Mouse (Mus musculus) R1 (cell line): ENCODE data around the gene Sod3.
A peak's percentile ranks its signal among the peaks of the same experiment; 100 is the strongest.

Experiments
- DNase-seq: peaks from one replicate; pipeline ENCODE4 v3.0.0-alpha.2; 2018; ENCODE audit warnings: low read depth, low spot score

Gene Sod3

DNA sequence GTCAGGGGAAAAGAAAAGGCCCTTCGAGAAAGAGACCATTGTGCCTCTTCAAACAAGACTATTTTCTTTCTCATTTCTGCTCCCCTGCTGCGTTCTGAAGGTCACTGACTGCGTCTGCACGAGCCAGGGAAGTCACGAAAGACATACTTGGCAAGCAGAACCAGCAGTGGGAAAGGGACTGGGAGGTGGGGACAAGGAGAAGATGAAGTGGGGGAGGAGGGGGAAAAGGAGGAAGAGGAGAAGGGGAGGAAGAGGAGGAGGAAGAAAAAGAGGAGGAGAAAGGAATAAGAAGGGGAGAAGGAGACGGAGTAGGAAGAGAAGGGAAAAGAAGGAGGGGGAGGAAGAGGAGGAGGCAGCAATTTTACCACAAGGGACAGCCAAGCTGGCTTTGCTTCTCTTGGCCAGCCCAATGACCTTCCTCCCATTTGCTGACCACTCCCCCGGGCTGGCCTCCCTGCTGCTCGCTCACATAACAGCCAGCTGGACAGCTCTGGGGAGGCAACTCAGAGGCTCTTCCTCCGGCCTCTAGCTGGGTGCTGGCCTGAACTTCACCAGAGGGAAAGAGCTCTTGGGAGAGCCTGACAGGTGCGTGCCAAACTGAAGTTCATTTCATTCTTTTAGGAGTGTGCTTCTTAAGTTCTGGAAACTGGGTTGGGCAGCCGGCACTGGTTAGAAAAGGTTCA lies at the start of gene Sod3:
TSS of gene Sod3 (plus strand) at position 324 of the 683 bp plus-strand sequence.
- peak; percentile 35 for DNase-seq

DNA sequence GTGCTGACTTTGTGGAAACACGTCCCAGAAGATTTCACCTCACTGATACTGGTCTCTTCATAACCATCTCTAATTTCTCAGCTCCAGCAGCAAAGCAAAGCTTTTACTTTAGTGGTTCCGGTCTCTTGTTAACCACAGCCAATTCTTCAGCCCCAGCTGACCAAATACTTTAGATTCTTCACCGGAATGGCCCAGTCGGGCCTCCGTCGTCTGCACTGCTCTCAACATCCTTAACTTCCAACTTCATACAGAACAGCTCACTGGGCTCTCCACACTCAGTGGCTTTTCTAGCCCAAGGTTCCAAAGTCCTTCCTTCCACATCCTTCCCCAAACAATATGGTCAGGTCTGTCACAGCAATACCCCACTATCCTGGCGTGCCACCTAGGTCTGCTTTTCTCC lies 46.7 kb upstream of the Sod3 start:
- no peak for DNase-seq

DNA sequence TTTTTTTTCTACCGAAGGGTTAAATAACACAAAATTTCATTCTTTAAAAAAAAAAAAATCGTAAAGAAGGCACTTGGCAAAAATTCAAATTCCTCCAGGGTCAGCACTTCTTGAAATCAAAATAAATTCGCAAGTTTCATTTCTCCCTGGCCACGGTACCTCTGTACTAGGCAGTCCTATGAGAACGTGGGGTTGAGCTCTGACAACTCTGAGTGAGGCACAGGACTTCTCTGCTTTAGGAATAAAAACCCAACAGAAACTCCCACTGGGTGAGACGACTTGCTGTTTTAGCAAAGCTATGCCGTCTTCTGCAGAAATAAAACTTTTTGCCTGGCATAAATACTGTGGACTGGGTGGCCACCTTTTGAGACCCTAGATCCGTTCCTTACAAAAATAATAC lies 44.1 kb upstream of the Sod3 start:
- no peak for DNase-seq

DNA sequence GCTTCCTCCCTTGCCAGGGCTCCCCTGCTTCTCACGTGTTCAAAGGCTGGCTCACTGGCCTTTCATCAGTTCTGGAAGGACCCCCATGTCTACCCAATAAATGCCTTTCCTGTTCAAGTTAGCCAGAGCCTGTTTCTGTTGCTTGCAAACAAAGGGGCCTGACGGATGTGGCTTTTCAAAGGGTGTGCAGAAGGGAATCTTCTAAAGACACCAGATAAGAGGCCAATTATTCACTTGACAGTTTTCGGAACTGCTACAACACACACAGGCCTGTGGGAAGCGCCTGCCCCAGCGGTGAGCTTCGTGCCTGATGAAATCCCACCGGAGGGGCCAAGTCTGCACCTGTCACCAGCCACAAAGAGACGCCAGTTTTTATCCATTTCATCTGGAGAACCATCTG lies 31.5 kb upstream of the Sod3 start:
- DNase-seq, result no peak

DNA sequence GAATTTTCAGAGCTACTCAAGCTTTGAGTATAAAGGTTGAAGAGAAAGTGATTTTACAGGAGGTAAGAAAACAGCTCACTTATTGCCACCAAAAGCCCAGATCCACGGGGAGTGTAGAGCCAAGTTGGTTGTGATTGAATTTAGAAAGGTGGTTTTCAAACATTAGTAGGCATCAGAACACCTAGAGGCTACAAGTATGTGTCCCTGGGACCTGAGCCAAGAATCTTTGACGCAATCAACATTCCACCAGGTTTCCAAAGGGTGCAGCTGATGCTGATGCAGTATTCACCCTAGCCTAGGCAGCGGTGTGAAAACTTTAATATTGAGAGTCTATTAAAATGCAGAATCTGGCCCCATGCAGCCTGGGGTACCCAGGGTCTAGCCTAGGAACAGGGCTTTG lies 28.0 kb upstream of the Sod3 start:
- DNase-seq, result no peak

DNA sequence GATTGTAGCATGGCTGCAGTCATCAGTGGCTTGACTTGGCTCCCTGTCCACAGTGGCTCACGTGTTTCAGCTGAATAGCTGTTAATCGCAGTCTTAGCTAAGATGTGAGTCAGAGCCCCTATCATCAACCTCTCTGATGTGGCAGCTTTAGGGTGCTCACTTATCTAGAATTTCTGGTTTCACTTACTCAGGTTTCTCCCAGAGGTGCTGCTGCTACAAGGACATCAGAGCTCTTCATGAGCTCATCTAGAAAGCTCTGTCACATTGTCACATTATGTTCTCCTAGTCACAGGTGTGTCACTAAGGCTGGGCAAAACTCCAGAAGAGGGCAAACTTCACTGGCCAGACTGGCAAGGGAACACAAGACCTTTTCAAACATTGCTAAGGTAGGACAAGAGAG lies 24.5 kb upstream of the Sod3 start:
- DNase-seq, result no peak

DNA sequence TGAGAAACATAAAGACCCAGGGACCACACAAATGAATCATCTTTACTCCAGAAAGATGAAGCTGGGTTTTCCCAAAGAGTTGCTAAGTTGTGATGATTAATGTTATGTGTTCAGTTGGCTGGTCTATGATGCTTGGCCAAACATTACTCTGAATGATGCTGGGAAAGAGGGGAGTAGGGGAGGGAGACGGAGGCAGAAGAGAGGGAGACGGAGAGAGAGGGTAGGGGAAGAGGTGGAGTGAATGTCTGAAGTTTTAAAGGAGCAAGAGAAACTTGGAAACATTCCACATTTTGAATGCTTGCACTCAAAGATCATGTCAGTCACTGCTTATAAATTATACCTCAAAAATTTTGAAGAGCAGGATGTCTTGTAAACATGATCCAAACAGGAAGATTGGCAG lies 16.7 kb upstream of the Sod3 start:
- no peak for DNase-seq

DNA sequence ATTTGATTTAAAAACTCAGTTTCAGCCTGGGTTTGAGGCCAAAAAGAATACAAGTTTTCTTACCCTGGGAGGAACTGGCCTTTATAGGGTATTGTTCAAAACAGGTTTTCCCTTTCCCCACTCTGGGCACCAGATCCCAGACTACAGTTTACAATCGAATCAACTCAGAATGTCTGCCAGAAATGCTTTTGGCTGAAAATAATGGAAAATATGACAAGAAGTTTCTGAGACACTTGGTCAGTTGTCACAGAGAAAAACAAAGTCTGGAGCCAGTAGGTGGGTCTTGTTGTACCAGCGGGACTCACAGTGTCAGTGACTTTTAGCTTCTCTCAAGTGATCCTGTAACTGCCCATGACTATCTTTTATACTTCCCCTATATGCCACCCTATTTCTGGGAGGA lies 13.1 kb upstream of the Sod3 start:
- DNase-seq, result no peak

DNA sequence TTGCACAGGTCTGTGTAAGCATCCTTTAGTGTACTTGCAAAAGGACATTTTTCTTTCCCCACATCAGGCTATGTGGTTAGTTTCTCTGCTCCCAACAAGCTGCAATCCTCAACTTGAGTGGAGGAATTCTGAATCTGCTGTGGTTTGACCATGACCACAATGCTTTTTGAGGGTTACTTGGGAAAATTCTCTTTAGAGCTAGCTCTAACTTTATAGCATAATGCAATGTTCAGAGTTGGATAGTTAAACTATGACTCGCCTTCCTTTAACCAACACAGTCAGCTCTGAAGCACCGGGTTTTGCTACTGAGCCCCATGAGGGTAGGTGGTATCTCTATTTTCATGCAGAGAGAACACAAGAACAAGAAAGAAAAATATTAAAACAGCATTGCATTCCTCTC lies 12.0 kb upstream of the Sod3 start:
- no peak for DNase-seq

DNA sequence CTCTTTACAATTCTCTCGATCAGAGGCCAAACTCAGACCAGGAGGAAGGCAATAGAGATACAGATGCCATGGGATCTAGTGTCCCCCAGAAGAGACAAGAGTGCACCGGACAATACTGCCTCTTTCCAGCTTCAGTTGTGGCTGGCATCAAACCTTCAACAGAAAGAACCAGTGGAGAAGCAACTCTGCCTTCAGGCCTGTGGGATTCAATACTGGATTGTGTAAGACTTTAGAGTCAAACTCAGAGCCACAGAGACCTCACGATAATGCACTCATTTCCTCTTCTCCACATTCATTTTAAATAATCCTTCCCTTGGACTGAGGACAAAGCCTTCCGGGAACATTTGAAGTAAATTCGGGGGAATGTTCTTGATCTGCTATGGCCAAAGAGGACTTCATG lies 10.9 kb upstream of the Sod3 start:
- no peak for DNase-seq

DNA sequence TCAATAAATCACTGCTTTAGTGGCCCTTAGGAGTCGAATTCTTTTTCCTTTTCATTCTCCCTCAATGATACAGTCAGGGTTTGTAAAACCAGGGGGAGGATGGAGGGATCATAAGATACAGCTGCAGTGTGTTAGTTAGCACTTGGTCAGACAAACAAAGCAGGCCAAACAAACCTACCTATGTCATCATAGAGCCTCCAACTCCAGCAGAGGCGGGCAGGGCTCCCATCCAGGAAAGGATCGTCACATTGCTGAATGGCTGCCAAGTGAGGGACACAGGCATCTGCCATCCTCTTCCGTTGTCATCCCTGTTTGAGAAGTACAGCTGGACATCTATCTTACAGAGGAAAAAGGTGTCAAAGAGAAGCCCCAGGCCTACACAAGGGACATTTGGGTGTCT lies 9.2 kb upstream of the Sod3 start:
- DNase-seq, result no peak

DNA sequence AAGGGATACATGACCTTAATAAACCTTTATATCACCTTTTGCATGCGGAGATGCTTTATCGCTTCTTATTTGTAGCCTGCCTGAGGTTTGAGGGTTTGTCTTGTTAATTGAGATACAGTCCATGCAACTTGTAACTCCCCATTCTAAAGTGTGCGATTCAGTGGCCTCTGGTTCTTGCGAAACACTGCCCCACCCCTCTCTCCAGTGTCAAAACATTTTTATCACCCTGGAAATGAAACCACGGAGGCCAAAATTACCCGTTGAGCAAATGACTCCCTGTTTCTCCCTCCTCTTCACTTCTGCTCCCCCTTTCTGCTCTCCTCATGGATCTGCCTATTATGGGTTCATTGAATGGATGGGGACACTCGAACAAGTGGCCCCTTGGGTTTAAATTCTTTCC lies 8.0 kb upstream of the Sod3 start:
- no peak for DNase-seq

DNA sequence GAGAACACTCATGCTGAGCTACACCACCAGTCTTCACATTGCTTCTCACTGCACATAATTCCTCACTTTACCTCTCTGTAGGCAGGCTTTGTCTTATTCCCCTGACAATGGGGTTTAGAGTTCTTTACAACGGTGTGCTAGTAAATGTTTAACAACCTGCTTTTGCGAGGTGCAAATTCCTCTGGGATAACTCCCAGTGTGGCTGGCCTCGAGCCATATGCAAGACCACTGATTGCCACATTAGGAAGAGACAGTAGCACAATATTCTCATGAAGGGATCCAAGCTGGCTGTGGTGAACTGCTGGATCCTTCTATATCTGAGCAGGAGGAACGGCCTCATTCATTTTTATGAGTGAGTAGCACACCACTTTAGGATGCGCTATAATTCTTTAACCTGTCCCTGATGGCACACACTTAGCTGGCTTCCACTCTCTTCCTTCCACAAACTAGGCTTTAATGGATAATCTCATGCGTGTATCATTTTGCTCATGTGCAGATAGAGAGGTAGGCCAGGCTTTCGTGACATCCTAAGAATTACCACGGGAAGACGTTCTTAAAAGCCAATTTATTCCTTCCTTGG lies 6.3 kb upstream of the Sod3 start:
- peak; percentile 22 for DNase-seq

DNA sequence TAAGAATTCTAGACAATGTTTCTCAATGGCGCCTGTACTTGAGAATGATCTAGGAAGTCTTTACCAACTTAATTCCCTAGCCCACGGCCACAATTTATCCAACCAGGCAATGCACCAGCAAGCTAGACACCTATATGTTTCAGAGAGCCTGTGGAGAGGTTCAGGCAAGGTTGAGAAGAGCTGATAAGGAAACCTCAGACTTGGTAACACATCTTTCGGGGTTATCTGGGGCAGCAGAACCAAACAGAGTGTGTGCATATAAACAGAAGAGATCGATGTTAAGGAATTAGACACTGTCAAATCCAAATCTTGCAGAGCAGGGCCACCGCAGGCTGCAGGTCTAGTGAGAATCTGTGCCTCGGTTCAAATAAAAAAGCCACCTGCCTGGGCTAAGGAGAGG lies 5.5 kb upstream of the Sod3 start:
- no peak for DNase-seq

DNA sequence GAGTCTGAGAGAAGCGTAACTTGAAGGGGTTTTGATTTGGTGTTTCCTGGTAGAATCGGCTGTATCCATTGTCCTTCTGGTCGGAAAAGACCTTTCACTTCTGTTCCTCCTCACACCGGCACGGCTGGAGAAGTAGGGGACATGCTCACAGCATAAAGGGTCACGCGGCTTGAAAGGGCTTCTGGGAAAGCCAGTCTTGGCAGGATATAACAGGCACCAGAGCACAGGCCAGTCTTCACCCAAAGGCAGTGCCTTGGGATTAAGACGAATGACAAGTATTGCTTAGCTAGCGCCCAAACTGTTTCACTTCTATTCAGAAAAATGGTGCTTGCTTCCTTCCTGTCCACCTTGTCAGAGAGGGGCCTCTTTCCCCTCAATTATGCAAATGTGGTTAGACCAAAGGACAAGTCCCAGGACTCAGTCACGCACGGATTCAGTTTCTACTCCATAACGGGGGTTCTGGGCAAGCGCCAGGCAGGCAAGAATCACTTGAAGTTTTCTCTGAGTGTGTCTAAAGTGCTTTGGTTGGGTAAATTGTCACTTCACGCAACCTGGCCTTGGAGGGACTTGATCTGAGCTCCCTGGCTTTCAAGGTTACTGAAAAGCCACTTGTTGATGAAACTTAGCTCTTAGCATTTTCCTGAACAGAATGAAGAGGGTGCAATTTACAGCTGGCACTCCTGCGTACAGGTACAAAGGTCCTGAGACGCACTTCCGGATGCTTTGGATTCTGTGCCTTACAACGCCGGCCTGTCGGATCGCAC lies 3.1 kb upstream of the Sod3 start:
- peak; percentile 38 for DNase-seq

DNA sequence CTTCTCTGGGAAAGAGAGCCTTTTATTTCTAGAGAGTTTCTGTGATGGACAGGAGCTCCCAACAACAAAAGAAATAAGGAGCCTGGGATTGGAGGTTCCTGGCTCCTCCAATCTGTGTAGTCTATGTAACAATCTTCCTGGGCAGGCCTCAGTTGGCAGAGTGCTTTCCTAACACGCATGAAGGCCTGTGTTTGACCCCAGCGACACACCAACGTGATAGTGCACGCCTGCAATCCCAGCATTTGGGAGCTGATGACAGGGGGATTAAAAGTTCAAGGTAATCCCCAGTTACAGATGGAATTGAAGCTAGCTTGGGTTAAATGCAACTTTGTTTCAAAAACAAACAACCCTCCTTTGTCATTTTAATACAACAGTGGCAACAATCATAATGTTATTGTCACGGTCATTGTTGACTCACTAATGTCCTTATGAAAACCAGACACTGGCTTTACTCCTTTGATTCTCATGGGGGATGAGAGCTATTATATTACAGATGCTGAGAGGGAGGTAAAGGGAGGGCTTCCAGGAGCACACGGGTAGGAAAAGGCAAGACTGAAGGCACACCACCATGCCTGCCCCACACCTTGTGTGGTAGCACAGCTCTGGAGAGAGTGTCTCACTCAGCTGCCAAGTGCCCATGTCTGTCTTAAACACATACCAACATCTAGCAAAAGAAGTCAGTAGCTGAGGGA lies 669 bp upstream of the Sod3 start:
- no peak for DNase-seq

DNA sequence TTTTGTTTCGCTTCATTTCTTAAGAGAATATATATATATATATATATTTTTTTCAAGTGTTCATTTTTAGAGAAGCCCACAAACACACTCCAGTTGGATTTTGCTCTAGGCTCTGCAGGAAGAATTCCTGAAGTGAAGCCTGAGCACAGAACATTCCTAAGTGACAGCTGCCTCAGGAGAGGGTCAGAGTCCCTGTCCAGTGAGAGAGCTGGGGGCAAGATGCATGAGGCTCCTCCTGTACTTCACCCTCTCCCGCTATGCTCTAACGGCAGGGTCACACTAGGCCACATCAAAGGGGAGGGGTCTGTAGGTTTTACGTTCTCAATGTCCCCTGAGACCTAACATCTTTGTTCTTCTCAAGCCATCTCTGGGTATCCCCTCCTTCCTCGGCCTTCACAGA lies 930 bp downstream of the Sod3 start:
- DNase-seq, result no peak

DNA sequence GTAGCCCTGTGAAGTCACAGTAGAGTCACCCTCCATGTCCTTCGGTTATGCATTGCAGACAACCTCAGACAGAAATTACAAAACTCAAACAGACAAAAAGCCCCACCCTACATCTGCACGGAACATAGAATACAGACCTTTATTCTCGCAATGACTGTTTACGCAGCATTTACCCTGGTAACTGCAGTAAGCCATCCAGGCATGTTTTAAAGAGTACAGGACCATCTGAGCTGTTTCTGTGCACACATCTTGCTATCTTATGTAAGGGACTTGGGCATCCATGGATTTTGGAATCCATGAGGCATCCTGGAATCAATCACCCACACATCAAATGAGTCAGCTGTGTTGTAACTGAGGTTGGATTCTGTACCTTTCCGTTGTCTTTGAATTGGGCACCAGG lies 2.3 kb downstream of the Sod3 start:
- no peak for DNase-seq

DNA sequence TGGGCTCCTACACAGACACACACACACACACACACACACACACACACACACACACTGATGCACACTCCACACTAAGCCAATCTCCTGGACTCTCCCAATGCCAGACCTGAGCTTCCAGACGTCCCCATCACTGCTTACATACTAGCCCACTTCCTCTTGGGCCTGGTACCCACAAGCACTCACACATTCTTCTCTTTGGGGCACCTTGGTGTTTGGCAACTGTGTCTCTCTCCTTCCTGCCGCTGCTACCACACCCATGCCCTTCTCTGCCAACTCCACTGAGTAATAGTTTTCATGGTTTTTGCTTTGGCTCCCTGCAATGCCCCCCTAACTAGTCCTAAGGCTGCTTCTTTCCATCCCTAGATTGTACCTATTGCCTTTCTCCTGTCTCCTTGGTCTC lies 3.1 kb downstream of the Sod3 start:
- no peak for DNase-seq

DNA sequence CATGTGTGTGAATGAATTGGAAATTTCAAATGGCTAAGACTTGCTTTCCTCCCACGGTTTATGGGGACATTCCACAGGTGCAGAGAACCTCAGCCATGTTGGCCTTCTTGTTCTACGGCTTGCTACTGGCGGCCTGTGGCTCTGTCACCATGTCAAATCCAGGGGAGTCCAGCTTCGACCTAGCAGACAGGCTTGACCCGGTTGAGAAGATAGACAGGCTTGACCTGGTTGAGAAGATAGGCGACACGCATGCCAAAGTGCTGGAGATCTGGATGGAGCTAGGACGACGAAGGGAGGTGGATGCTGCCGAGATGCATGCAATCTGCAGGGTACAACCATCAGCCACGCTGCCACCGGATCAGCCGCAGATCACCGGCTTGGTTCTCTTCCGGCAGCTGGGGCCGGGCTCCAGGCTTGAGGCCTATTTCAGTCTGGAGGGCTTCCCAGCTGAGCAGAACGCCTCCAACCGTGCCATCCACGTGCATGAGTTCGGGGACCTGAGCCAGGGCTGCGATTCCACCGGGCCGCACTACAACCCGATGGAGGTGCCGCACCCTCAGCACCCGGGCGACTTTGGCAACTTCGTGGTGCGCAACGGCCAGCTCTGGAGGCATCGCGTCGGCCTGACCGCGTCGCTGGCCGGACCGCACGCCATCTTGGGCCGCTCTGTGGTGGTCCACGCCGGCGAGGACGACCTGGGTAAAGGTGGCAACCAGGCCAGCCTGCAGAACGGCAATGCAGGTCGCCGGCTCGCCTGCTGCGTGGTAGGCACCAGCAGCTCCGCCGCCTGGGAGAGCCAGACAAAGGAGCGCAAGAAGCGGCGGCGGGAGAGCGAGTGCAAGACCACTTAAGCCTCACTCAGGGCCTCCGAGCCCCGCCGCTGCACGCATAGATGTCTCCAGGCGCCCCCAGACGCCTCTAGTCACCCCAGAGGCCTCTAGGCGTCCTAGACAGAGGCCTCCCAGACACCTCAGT lies 4.6 kb downstream of the Sod3 start:
- peak; percentile 38 for DNase-seq

DNA sequence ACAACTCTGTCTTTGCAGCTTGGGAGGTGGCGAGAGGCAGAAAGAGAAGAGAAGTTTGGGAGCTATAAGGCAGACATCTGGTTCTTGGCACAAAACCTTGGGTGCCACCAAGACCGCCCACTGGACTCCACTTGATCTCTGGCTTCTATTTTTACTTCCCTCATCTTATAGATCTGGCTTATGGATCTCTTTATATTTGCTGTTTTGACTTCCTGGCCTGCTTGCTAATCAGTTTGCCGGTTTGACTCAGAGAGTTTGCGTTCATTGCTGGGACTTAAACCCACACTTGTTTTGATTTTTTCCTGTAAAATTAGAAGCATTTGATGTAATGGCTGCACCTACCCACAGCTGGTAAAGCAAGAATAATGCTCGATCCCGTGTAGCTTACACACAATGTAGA lies 7.3 kb downstream of the Sod3 start:
- DNase-seq, result no peak
